Mouse (Mus musculus) E14TG2a.4 (cell line): ENCODE data around the gene Hdgfl1.

ENCODE experiments used
- CTCF ChIP-seq: conservative IDR thresholded peaks from 2 replicates; pipeline ENCODE4 v1.5.1; 2014; ENCODE audit warnings: low read length
- POU5F1 ChIP-seq: IDR thresholded peaks from 2 replicates; pipeline ENCODE4 v1.6.1; 2014; ENCODE audit warnings: low read length, borderline replicate concordance

GRCm38 (mm10) chr13:26752863-26753262 is 17.1 kb downstream of the Hdgfl1 start:
- TF ChIP-seq CTCF (no peak), POU5F1 (no peak)
